ENCODE assay signal across 23 mouse cellular contexts in the genomic region with DNA sequence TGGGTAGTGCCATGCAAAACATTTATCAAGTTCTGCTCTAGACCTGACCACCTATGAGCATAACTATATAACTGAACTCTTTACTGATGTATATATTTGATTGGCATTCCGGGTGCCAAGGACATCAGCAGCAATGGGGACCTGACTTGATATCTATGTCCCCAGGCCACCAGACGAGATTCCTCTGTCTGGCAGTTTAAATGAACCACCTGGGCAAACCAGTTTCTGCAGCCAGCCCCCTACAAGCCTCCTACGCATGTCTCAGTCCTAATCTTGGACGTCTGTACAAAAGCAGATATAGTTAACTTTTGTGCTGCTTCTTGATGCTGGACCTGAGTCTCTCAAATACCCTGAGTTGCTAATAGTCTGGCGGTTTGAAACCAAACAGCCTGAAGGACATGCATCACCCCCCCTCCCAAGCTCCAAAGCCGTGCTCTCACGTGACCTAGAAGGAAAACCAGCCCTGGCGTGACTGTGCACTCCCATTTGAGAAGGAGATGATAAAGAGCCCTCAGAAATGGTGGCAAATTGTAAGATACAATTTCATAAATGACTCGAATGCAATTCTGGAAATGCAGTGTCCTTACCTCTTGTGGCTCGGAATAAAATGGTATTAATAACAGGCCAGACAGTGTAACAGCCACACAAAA. TPM values are rescaled to one million over a fixed set of nuclear protein-coding genes. Genes with fewer than 3 reads are reported as not detected.
"Had no signal": no experiment of that assay in that cellular context is flagged by ENCODE, and none has a peak within 500 bp of the region (broad histone marks: within the 10 kb centered on the region; RNA-seq: fewer than 3 reads in every experiment).

No protein-coding gene starts in this region.

- H3K27ac ChIP-seq: kidney, postnatal 0 days; layer of hippocampus, adult 2 months; limb, embryonic 10.5 days; limb, embryonic 13.5 days; liver, embryonic 14.5 days; macrophage; midbrain, embryonic 12.5 days; midbrain, embryonic 15.5 days; neural tube, embryonic 12.5 days; neural tube, embryonic 15.5 days had no signal

- H3K27me3 ChIP-seq: limb, embryonic 13.5 days; midbrain, embryonic 12.5 days; midbrain, embryonic 15.5 days; neural tube, embryonic 12.5 days; neural tube, embryonic 15.5 days had no signal

- H3K9me3 ChIP-seq: limb, embryonic 10.5 days; limb, embryonic 13.5 days; midbrain, embryonic 12.5 days; midbrain, embryonic 15.5 days; neural tube, embryonic 12.5 days; neural tube, embryonic 15.5 days had no signal

- H3K4me2 ChIP-seq: limb, embryonic 13.5 days; lung, embryonic 14.5 days; midbrain, embryonic 12.5 days; midbrain, embryonic 15.5 days; neural tube, embryonic 12.5 days; neural tube, embryonic 15.5 days had no signal

- DNase-seq: kidney, adult 18-20 months; kidney, adult 9 months; kidney, postnatal 25 days; layer of hippocampus, adult 9-11 months; liver; liver, postnatal 0 days; lung, embryonic 14.5 days; retina, postnatal 1 day; right cerebral cortex, postnatal 25 days; thymus, adult 18-20 months; thymus, postnatal 36 days had no signal

- H3K9ac ChIP-seq: limb, embryonic 13.5 days; liver, embryonic 14.5 days; liver, postnatal 0 days; lung, embryonic 14.5 days; midbrain, embryonic 12.5 days; midbrain, embryonic 15.5 days; neural tube, embryonic 12.5 days; neural tube, embryonic 15.5 days had no signal

- H3K4me3 ChIP-seq: layer of hippocampus, adult 2 months; limb, embryonic 10.5 days; limb, embryonic 13.5 days; midbrain, embryonic 12.5 days; midbrain, embryonic 15.5 days; neural tube, embryonic 12.5 days; neural tube, embryonic 15.5 days had no signal

- ATAC-seq: liver, postnatal 0 days; lung, postnatal 0 days; midbrain, embryonic 15.5 days had no signal

- H3K4me1 ChIP-seq: limb, embryonic 10.5 days; limb, embryonic 13.5 days; midbrain, embryonic 12.5 days; midbrain, embryonic 15.5 days; neural tube, embryonic 12.5 days; neural tube, embryonic 15.5 days had no signal

- H3K36me3 ChIP-seq: limb, embryonic 10.5 days; limb, embryonic 13.5 days; midbrain, embryonic 12.5 days; midbrain, embryonic 15.5 days; neural tube, embryonic 12.5 days; neural tube, embryonic 15.5 days had no signal

RNA-seq across cellular contexts. Expression of a gene that starts 8.2 kb away (rescaled TPM):
- total RNA-seq: megakaryocyte, adult 5-6 weeks had no signal
- polyA plus RNA-seq: liver, postnatal 0 days; macrophage had no signal
